Mouse (Mus musculus) heart, embryonic 12.5 days (tissue): ENCODE measurements at regions not wholly inside any gene's neighbourhood (a gene's known extent, or its start where the extent isn't known, plus 50 kb on each side); places are given as distances from the start of the nearest gene placed in this dataset.

ENCODE experiments used
- ATAC-seq: fragments of 200-750 bp; cut with Nextera tagmentation; 2 replicates; pipeline ENCODE4 v1.8.0; 2017; ENCODE audit warnings: moderate TSS enrichment, moderate library complexity; ENCODE audit not compliant: insufficient number of reproducible peaks, low FRiP score
- H3K27ac ChIP-seq: fragments of 300-500 bp; sonication (generic); 2 replicates; pipeline ENCODE4 v1.5.1; 2016; ENCODE audit warnings: mild to moderate bottlenecking, moderate library complexity; ENCODE audit not compliant: poor library complexity, severe bottlenecking
- H3K27me3 ChIP-seq: fragments of 300-500 bp; sonication (generic); replicated peaks from 2 replicates; pipeline ENCODE4 v1.6.1; 2016; ENCODE audit warnings: mild to moderate bottlenecking, moderate library complexity
- H3K36me3 ChIP-seq: fragments of 300-500 bp; sonication (generic); 2 replicates; pipeline ENCODE4 v1.6.1; 2016; ENCODE audit warnings: mild to moderate bottlenecking, moderate library complexity
- H3K4me1 ChIP-seq: fragments of 300-500 bp; sonication (generic); replicated peaks from 2 replicates; pipeline ENCODE4 v1.6.1; 2016; ENCODE audit warnings: mild to moderate bottlenecking
- H3K4me2 ChIP-seq: fragments of 300-500 bp; sonication (generic); 2 replicates; pipeline ENCODE4 v1.6.1; 2016; ENCODE audit warnings: mild to moderate bottlenecking, moderate library complexity
- H3K4me3 ChIP-seq: fragments of 300-500 bp; sonication (generic); 2 replicates; pipeline ENCODE4 v1.5.1; 2016; ENCODE audit warnings: mild to moderate bottlenecking
- H3K9ac ChIP-seq: fragments of 300-500 bp; sonication (generic); 2 replicates; pipeline ENCODE4 v1.6.1; 2016; ENCODE audit warnings: mild to moderate bottlenecking, moderate library complexity
- H3K9me3 ChIP-seq: fragments of 300-500 bp; sonication (generic); replicated peaks from 2 replicates; pipeline ENCODE4 v1.6.1; 2016; ENCODE audit warnings: mild to moderate bottlenecking, moderate library complexity
- WGBS: fragments of 180-500 bp; shearing (Covaris S2); methylation state at CpG from one replicate; pipeline ENCODE4 v1.1.7; 2016; 5-methylcytosine and 5-hydroxymethylcytosine counted together

GRCm38 (mm10) chr1:135665484-135665883, 54.4 kb upstream of the Csrp1 start:
- Histone ChIP-seq H3K9ac (no peak overlapping the region), H3K36me3 (peaks cover 17% of the 10 kb centered on the region), H3K27ac (no peak overlapping the region), H3K4me2 (no peak overlapping the region), H3K27me3 (no peaks in the 10 kb centered on the region), H3K4me1 (peaks cover 44% of the 10 kb centered on the region), H3K4me3 (no peak overlapping the region), H3K9me3 (no peaks in the 10 kb centered on the region)
- 59% methylated on average over 8 of the region's 8 CpGs for whole genome bisulfite sequencing
- ATAC-seq, result no peak

DNA sequence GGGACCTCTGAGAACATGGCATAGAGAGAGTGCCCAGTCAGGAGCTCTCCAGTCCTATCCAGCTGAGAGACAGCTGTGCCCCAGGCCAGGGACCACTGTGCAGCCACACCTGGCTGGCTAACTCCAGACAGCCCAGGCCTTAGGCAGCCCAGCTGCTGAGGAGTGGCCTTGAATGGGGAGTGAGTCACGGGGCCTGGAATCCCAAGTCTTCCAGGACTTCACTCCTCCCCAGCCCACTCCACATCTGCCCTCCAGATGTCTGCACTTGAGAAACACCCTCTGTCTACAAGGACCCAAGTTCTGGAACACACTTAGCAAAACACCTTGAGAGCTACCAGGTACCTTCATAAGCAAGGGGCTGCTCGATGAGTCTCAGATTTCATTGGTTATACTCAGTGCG, 51.5 kb upstream of the Csrp1 start:
- H3K4me3 ChIP-seq, result no peak overlapping the region
- no peak; the same call in 1 of the 2 replicates for ATAC-seq
- H3K9me3 ChIP-seq, result no peaks in the 10 kb centered on the region
- no peak overlapping the region for H3K27ac ChIP-seq
- WGBS, result 71% methylated on average over 3 of the region's 3 CpGs
- H3K9ac ChIP-seq, result no peak overlapping the region
- H3K4me2 ChIP-seq, result no peak overlapping the region
- H3K4me1 ChIP-seq, result peaks cover 67% of the 10 kb centered on the region
- H3K36me3 ChIP-seq, result peaks cover 6% of the 10 kb centered on the region
- H3K27me3 ChIP-seq, result no peaks in the 10 kb centered on the region

DNA sequence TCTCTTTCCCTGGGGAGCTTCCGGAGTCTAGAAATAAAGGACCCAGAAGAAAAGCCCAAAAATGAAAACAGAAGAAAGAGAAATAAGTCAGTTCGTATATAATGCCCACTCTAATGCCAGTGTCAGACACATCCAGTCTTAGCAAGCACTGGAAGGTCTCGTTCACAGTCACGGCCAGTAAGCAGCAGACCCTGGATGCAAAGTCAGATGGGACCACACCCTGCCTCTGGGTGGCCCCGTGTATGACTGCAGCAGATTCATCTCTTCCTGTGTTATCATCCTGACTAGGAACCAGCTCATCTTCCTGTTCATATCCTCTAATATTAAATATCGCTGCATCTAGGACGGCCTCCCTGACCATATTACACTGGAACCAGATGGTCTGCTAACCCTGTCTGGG, 50.9 kb upstream of the Csrp1 start:
- H3K4me1 ChIP-seq, result peaks cover 72% of the 10 kb centered on the region
- no peak overlapping the region for H3K4me2 ChIP-seq
- 75% methylated on average over 7 of the region's 7 CpGs for WGBS
- no peak overlapping the region for H3K27ac ChIP-seq
- no peaks in the 10 kb centered on the region for H3K27me3 ChIP-seq
- ATAC-seq, result no peak
- H3K36me3 ChIP-seq, result peaks cover under 1% of the 10 kb centered on the region; the same call in 1 of the 2 replicates
- no peak overlapping the region for H3K4me3 ChIP-seq
- H3K9ac ChIP-seq, result 0 out of 2 replicates have a peak overlapping the region, but pooled peaks have one; percentile 24
- H3K9me3 ChIP-seq, result no peaks in the 10 kb centered on the region

GRCm38 (mm10) chr1:135669803-135670202, 50.1 kb upstream of the Csrp1 start:
- peak overlapping the region; percentile 49; the same call in 1 of the 2 replicates for H3K4me2 ChIP-seq
- peak overlapping the region; percentile 28; the same call in 1 of the 2 replicates for H3K9ac ChIP-seq
- ATAC-seq, result no peak
- H3K4me1 ChIP-seq, result peaks cover 74% of the 10 kb centered on the region
- H3K36me3 ChIP-seq, result no peaks in the 10 kb centered on the region
- no peak overlapping the region for H3K4me3 ChIP-seq
- H3K27me3 ChIP-seq, result no peaks in the 10 kb centered on the region
- WGBS, result 54% methylated on average over 7 of the region's 7 CpGs
- H3K27ac ChIP-seq, result no peak overlapping the region
- H3K9me3 ChIP-seq, result no peaks in the 10 kb centered on the region
